Mouse (Mus musculus): ENCODE measurements around the gene Flvcr1. TPM values are rescaled to one million over a fixed set of nuclear protein-coding genes. Genes with fewer than 3 reads are reported as not detected.
"Not testable (repeated sequence)": the region's sequence is repeated elsewhere in the genome, so short reads cannot be mapped to it uniquely, and the experiment has no call there.

The Flvcr1 gene
- polyA plus RNA-seq, 1 experiment from 2014 or later: 6.9 TPM

DNA sequence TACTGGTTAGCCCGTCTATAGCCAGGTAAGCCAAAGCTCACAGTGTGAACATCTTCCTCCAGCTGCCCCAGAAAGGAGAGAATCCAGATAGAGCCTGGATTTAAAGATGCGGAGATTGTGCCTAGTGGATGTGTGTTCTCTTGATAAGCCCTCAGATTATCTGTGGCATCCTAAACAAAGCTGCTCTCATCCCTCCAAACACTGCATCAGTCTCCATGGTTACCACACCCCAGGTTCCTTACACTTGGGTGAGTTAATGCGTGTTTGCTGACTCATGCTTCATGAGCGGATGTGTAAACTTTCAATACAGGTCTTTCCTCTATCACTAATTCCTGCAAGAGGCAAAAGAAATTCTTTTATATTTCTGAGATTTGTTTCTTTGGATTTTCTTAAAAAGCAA lies 9.7 kb upstream of the Flvcr1 start:
- H3K27me3 ChIP-seq (replicated peaks; ENCODE audit: low read depth, poor library complexity, severe bottlenecking): no peaks in the 10 kb centered on the region
- DNase-seq (ENCODE audit: low spot score): no peak
- H3K9me3 ChIP-seq: no peaks in the 10 kb centered on the region
- H3K4me3 ChIP-seq: no peak overlapping the region
- H3K27ac ChIP-seq (replicated peaks): no peak overlapping the region
- H3K4me1 ChIP-seq: no peaks in the 10 kb centered on the region
- H3K36me3 ChIP-seq (replicated peaks): no peaks in the 10 kb centered on the region
- WGBS: 34% methylated on average over 4 of the region's 4 CpGs

DNA sequence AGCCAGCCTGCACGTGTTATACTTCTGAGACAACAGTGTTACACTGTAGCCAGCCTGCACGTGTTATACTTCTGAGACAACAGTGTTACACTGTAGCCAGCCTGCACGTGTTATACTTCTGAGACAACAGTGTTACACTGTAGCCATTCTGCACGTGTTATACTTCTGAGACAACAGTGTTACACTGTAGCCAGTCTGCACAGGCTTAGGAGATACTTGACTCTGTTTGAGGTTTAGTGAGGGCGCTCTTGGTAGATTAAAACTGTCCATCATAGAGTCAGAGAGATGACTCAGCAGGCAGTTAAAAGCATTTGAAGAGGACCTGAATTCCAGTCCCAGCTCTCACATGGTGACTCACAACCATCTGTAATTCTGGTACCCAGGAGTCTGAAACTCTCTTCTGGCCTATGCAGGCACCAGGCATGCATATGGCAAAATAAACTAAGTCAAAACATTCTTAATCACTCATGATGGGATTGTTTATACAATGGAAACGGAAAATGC lies 5.0 kb upstream of the Flvcr1 start:
- DNase-seq (ENCODE audit: low spot score); H3K4me3 ChIP-seq; H3K27ac ChIP-seq (replicated peaks); H3K36me3 ChIP-seq (replicated peaks); H3K27me3 ChIP-seq (replicated peaks; ENCODE audit: low read depth, poor library complexity, severe bottlenecking); H3K9me3 ChIP-seq: not testable (repeated sequence)
- WGBS: 84% methylated on average over 6 of the region's 6 CpGs
- peaks cover 11% of the 10 kb centered on the region for H3K4me1 ChIP-seq

DNA sequence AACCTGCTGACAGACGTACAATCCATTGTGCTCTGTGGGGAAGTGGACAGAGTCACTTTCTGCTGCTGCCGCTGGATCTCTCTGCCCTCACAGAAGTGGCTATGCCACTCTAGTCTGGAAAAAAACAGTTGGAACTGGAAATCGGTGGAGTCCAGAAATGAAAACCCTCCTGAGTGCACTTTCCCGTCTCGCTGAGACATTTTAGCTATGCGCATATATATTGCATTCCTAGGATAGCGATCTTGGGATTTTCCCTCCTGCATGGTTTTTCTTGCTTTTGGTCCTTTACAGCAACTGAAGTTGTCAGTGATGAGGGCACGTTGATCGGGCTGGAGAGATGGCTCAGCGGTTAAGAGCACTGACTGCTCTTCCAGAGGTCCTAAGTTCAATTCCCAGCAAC lies 4.2 kb upstream of the Flvcr1 start:
- Histone ChIP-seq H3K27ac (replicated peaks) (no peak overlapping the region), H3K27me3 (replicated peaks; ENCODE audit: low read depth, poor library complexity, severe bottlenecking) (no peaks in the 10 kb centered on the region), H3K36me3 (replicated peaks) (no peaks in the 10 kb centered on the region), H3K9me3 (no peaks in the 10 kb centered on the region), H3K4me3 (no peak overlapping the region), H3K4me1 (peaks cover 19% of the 10 kb centered on the region)
- 78% methylated on average over 10 of the region's 10 CpGs for WGBS
- DNase-seq (ENCODE audit: low spot score): no peak

- Histone ChIP-seq H3K27me3 (replicated peaks; ENCODE audit: low read depth, poor library complexity, severe bottlenecking) (no peaks in the 10 kb centered on the region), H3K4me1 (peaks cover 29% of the 10 kb centered on the region), H3K9me3 (no peaks in the 10 kb centered on the region), H3K36me3 (replicated peaks) (peaks cover 11% of the 10 kb centered on the region), H3K27ac (replicated peaks) (peak overlapping the region; percentile 92), H3K4me3 (peak overlapping the region; percentile 92)
- WGBS: 2% methylated on average over 69 of the region's 69 CpGs
- DNase-seq (ENCODE audit: low spot score): no peak
Measured at GRCm38 (mm10) chr1:191025016-191026012, 644 bp downstream of the Flvcr1 start.

GRCm38 (mm10) chr1:191023806-191024205 lies 2.2 kb downstream of the Flvcr1 start:
- 89% methylated on average over 6 of the region's 6 CpGs for WGBS

GRCm38 (mm10) chr1:191023140-191023539 lies 2.8 kb downstream of the Flvcr1 start:
- Histone ChIP-seq H3K27ac (replicated peaks) (no peak overlapping the region), H3K27me3 (replicated peaks; ENCODE audit: low read depth, poor library complexity, severe bottlenecking) (no peaks in the 10 kb centered on the region), H3K36me3 (replicated peaks) (peaks cover 27% of the 10 kb centered on the region), H3K9me3 (no peaks in the 10 kb centered on the region), H3K4me1 (peaks cover 29% of the 10 kb centered on the region), H3K4me3 (no peak overlapping the region)
- WGBS: 87% methylated on average over 2 of the region's 2 CpGs
- no peak for DNase-seq (ENCODE audit: low spot score)

More at GRCm38 (mm10) chr1:191023806-191024205, 2.2 kb downstream of the Flvcr1 start:
- DNase-seq (ENCODE audit: low spot score); H3K9me3 ChIP-seq; H3K27ac ChIP-seq (replicated peaks); H3K27me3 ChIP-seq (replicated peaks; ENCODE audit: low read depth, poor library complexity, severe bottlenecking); H3K4me3 ChIP-seq: not testable (repeated sequence)
- Histone ChIP-seq H3K36me3 (replicated peaks) (peaks cover 23% of the 10 kb centered on the region), H3K4me1 (peaks cover 29% of the 10 kb centered on the region)

DNA sequence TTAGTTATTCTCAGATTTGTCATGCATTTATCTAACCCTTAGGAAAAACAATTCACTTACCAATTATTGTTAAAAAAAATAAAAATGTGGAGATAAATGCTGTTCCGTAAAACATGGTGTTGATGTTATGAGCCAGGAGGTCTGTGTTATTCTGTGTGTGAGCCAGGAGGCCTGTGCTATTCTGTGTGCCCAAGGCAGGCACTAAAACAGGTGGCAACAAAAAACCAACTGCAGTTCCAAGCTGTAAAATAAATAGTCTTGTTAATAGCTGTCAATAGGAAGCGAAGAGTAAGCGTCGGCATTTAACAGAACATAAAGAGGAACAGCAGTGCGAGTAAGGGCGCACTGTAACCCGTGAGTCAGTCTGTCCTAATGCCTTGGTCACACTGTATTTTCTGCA lies 4.9 kb downstream of the Flvcr1 start:
- Histone ChIP-seq H3K4me1 (peaks cover 19% of the 10 kb centered on the region), H3K36me3 (replicated peaks) (peaks cover 33% of the 10 kb centered on the region), H3K27me3 (replicated peaks; ENCODE audit: low read depth, poor library complexity, severe bottlenecking) (no peaks in the 10 kb centered on the region), H3K4me3 (no peak overlapping the region), H3K9me3 (no peaks in the 10 kb centered on the region), H3K27ac (replicated peaks) (no peak overlapping the region)
- no peak for DNase-seq (ENCODE audit: low spot score)
- WGBS: 95% methylated on average over 7 of the region's 7 CpGs

DNA sequence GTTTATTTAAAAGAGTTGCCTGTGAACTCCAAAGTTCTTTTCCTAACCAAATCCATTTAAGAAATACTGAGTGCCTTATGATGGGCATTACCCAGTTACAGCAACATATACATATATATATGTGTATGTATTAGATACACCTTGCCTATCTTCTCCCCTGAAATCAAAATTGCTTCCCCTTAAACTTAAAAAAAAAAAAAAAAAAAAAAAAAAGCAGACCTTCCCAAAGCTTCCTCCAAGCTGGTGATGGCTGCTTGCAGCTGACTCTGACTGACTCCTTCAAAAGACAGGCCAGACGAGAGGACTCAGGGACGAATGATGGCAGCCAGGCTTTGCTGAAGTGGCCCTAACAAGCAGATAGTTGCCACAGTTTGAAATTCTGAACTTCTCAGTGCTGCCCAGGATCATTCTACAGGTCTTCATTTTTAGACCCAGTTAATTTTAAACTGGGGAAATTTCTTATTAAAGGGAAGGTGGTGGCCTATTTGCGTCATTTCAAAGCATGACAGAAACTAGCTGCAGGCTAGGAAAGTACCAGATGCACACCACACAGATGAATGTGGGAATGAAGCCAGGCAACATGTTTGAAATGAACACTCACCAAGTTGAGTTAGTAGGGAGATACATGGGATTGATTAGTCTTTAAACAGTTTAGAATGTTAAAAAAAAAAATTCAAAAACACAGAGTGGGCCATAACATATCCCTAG lies 5.6 kb downstream of the Flvcr1 start:
- Histone ChIP-seq H3K4me3 (no peak overlapping the region), H3K4me1 (peaks cover 13% of the 10 kb centered on the region), H3K27me3 (replicated peaks; ENCODE audit: low read depth, poor library complexity, severe bottlenecking) (no peaks in the 10 kb centered on the region), H3K27ac (replicated peaks) (no peak overlapping the region), H3K9me3 (no peaks in the 10 kb centered on the region), H3K36me3 (replicated peaks) (peaks cover 35% of the 10 kb centered on the region)
- DNase-seq (ENCODE audit: low spot score): no peak
- WGBS: 81% methylated on average over 3 of the region's 3 CpGs

- Histone ChIP-seq H3K4me1 (peaks cover 7% of the 10 kb centered on the region), H3K4me3 (no peak overlapping the region), H3K9me3 (no peaks in the 10 kb centered on the region), H3K27me3 (replicated peaks; ENCODE audit: low read depth, poor library complexity, severe bottlenecking) (no peaks in the 10 kb centered on the region), H3K27ac (replicated peaks) (no peak overlapping the region), H3K36me3 (replicated peaks) (peaks cover 41% of the 10 kb centered on the region)
- WGBS: 95% methylated on average over 5 of the region's 5 CpGs
- no peak for DNase-seq (ENCODE audit: low spot score)
Measured at GRCm38 (mm10) chr1:191019803-191020202, 6.2 kb downstream of the Flvcr1 start.

DNA sequence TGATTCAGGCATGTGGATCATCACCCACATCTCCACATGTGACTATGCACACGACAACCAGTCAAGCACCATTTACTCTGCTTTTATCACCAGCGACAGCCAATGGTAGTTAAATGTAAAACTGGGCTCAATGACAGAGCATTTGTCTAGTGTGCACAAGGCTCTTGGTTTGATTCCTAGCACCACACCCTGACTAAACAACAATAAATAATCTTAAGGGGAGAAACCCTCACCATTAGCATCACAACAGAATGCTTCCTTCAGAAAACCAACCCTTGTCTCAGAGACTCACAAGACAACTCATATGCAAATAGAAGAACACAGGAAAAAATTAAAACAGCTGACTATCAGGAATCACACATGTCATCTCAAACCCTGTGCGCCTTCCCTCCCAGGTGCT lies 11.7 kb downstream of the Flvcr1 start:
- Histone ChIP-seq H3K36me3 (replicated peaks) (peaks cover 74% of the 10 kb centered on the region), H3K9me3 (no peaks in the 10 kb centered on the region), H3K27ac (replicated peaks) (no peak overlapping the region), H3K4me1 (no peaks in the 10 kb centered on the region), H3K27me3 (replicated peaks; ENCODE audit: low read depth, poor library complexity, severe bottlenecking) (no peaks in the 10 kb centered on the region), H3K4me3 (no peak overlapping the region)
- WGBS: 96% methylated on average over 3 of the region's 3 CpGs
- DNase-seq (ENCODE audit: low spot score): no peak

DNA sequence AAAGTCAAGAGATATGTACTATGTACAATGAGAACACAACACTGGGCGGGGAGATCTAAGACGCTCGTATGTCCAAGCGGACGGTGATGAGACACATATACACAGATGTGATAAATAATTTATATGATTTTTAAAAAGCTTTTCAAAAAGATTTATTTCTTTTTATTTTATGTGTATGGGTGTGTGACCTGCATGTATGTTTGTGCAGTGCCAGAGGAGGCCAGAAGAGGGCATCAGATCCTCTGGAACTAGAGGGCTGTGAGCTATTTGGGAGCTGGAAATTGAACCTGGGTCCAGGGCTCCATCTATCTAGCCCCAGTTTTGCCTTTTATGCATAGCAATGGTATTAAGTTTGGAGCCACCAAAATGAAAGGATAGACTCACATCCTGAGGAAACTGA lies 17.3 kb downstream of the Flvcr1 start:
- no peaks in the 10 kb centered on the region for H3K4me1 ChIP-seq
- peaks cover 87% of the 10 kb centered on the region for H3K36me3 ChIP-seq (replicated peaks)
- H3K4me3 ChIP-seq: no peak overlapping the region
- H3K9me3 ChIP-seq: no peaks in the 10 kb centered on the region
- DNase-seq (ENCODE audit: low spot score): no peak
- no peaks in the 10 kb centered on the region for H3K27me3 ChIP-seq (replicated peaks; ENCODE audit: low read depth, poor library complexity, severe bottlenecking)
- H3K27ac ChIP-seq (replicated peaks): no peak overlapping the region
- WGBS: 96% methylated on average over 5 of the region's 5 CpGs

- Histone ChIP-seq H3K27me3 (replicated peaks; ENCODE audit: low read depth, poor library complexity, severe bottlenecking) (no peaks in the 10 kb centered on the region), H3K27ac (replicated peaks) (no peak overlapping the region), H3K9me3 (peaks cover 4% of the 10 kb centered on the region; the same call in 1 of the 2 replicates), H3K4me1 (no peaks in the 10 kb centered on the region), H3K36me3 (replicated peaks) (peaks cover 26% of the 10 kb centered on the region), H3K4me3 (no peak overlapping the region)
- WGBS: 60% methylated on average over 6 of the region's 6 CpGs
- DNase-seq (ENCODE audit: low spot score): peak; percentile 10
Measured at GRCm38 (mm10) chr1:191002201-191002600, 23.8 kb downstream of the Flvcr1 start.
